Mouse (Mus musculus) brain, embryonic 14.5 days (tissue): Measurements from ENCODE around the gene Crebl2. TPM values are rescaled to one million over a fixed set of nuclear protein-coding genes. Genes with fewer than 3 reads are reported as not detected.
A peak's percentile ranks its signal among the peaks of the same experiment; 100 is the strongest.

Experiments
- DNase-seq: peaks from one replicate; pipeline ENCODE4 v3.0.0-alpha.2; 2011; ENCODE audit warnings: low read depth
- CTCF ChIP-seq: fragments of 200-500 bp; IDR thresholded peaks from 2 replicates; pipeline ENCODE4 v1.5.1; 2012; ENCODE audit warnings: inconsistent platforms, mild to moderate bottlenecking, moderate library complexity, borderline replicate concordance; ENCODE audit not compliant: insufficient read depth, insufficient read length; ENCODE audit errors: extremely low read depth
- POLR2A ChIP-seq: fragments of 200-500 bp; IDR thresholded peaks from 2 replicates; pipeline ENCODE4 v1.6.1; 2012; ENCODE audit warnings: mild to moderate bottlenecking, inconsistent platforms, borderline replicate concordance; ENCODE audit not compliant: poor library complexity, insufficient read depth, insufficient read length, severe bottlenecking; ENCODE audit errors: extremely low read depth
- polyA plus RNA-seq: library from polyadenylated mRNA; depleted of rRNA; stranded (reverse); fragments of >200 nt; gene quantifications from 2 replicates; pipeline ENCODE4 v1.2.3, GENCODE M21; 2012

Gene Crebl2
- polyA plus RNA-seq, 1 experiment, result 8.4 TPM

- DNase-seq, result no peak
- TF ChIP-seq CTCF (no peak), POLR2A (no peak)
Measured at GRCm38 (mm10) chr6:134861386-134861785, 31.4 kb downstream of the Crebl2 start.

GRCm38 (mm10) chr6:134862671-134863104, 32.7 kb downstream of the Crebl2 start:
- TF ChIP-seq POLR2A, result no peak
- TF ChIP-seq CTCF, result no peak
- peak; percentile 87 for DNase-seq

GRCm38 (mm10) chr6:134863146-134863545, 33.2 kb downstream of the Crebl2 start:
- peak; percentile 98 for DNase-seq
- TF ChIP-seq POLR2A (no peak), CTCF (peak; percentile 100)

- no peak for DNase-seq
- TF ChIP-seq POLR2A (no peak), CTCF (no peak)
Measured at GRCm38 (mm10) chr6:134866113-134866512, 36.2 kb downstream of the Crebl2 start.

- no peak for DNase-seq
- TF ChIP-seq CTCF (no peak), POLR2A (no peak)
Measured at GRCm38 (mm10) chr6:134867325-134867724, 37.4 kb downstream of the Crebl2 start.

GRCm38 (mm10) chr6:134870209-134870742, 40.3 kb downstream of the Crebl2 start:
- TF ChIP-seq POLR2A, result no peak
- TF ChIP-seq CTCF, result no peak
- no peak for DNase-seq

GRCm38 (mm10) chr6:134870887-134871286, 40.9 kb downstream of the Crebl2 start:
- TF ChIP-seq CTCF (no peak), POLR2A (no peak)
- no peak for DNase-seq

- no peak for TF ChIP-seq POLR2A
- no peak for TF ChIP-seq CTCF
- no peak for DNase-seq
Measured at GRCm38 (mm10) chr6:134872236-134872635, 42.3 kb downstream of the Crebl2 start.

- DNase-seq, result no peak
- TF ChIP-seq CTCF (no peak), POLR2A (no peak)
Measured at GRCm38 (mm10) chr6:134873018-134873417, 43.1 kb downstream of the Crebl2 start.

GRCm38 (mm10) chr6:134876795-134877194, 46.8 kb downstream of the Crebl2 start:
- no peak for TF ChIP-seq POLR2A
- peak; percentile 29; the same call in 1 of the 2 replicates for TF ChIP-seq CTCF
- DNase-seq, result no peak

GRCm38 (mm10) chr6:134877276-134877675, 47.3 kb downstream of the Crebl2 start:
- no peak for TF ChIP-seq CTCF
- no peak for TF ChIP-seq POLR2A
- DNase-seq, result no peak

GRCm38 (mm10) chr6:134877892-134878291, 47.9 kb downstream of the Crebl2 start:
- TF ChIP-seq POLR2A (no peak), CTCF (no peak)
- DNase-seq, result no peak
